Mouse (Mus musculus) thymus, adult 2 months (tissue): ENCODE results near the gene Cidec. TPM values are rescaled to one million over a fixed set of nuclear protein-coding genes. Genes with fewer than 3 reads are reported as not detected.
A peak's percentile ranks its signal among the peaks of the same experiment; 100 is the strongest.

Experiments
- DNase-seq: peaks from one replicate; pipeline ENCODE4 v3.0.0; 2021
- H3K27ac ChIP-seq: fragments of 200-500 bp; 2 replicates; pipeline ENCODE4 v1.5.1; 2012; ENCODE audit warnings: low read length, control low read depth; ENCODE audit not compliant: control insufficient read depth, insufficient read depth
- H3K27me3 ChIP-seq: fragments of 200-500 bp; 2 replicates; pipeline ENCODE4 v1.6.1; 2012; ENCODE audit warnings: mild to moderate bottlenecking, low read length, moderate library complexity, mixed read lengths; ENCODE audit not compliant: control insufficient read depth, insufficient read depth
- H3K36me3 ChIP-seq: fragments of 200-500 bp; 2 replicates; pipeline ENCODE4 v1.6.1; 2012; ENCODE audit warnings: mild to moderate bottlenecking, low read length, moderate library complexity; ENCODE audit not compliant: control insufficient read depth, insufficient read depth
- H3K4me1 ChIP-seq: fragments of 200-500 bp; replicated peaks from 2 replicates; pipeline ENCODE4 v1.6.1; 2012; ENCODE audit warnings: low read length; ENCODE audit not compliant: control insufficient read depth, insufficient read depth
- H3K4me3 ChIP-seq: fragments of 200-500 bp; 2 replicates; pipeline ENCODE4 v1.5.1; 2012; ENCODE audit warnings: mild to moderate bottlenecking, low read length, control low read depth, moderate library complexity; ENCODE audit not compliant: control insufficient read depth, insufficient read depth
- CTCF ChIP-seq: fragments of 200-500 bp; IDR thresholded peaks from 2 replicates; pipeline ENCODE4 v1.5.1; 2012; ENCODE audit warnings: mild to moderate bottlenecking, control low read depth, low read length, moderate library complexity, borderline replicate concordance; ENCODE audit not compliant: control insufficient read depth, poor library complexity, insufficient read depth; ENCODE audit errors: extremely low read depth
- POLR2A ChIP-seq: fragments of 200-500 bp; IDR thresholded peaks from 2 replicates; pipeline ENCODE4 v1.6.1; 2012; ENCODE audit warnings: mild to moderate bottlenecking, low read length, control low read depth, moderate library complexity; ENCODE audit not compliant: control insufficient read depth, poor library complexity, insufficient read depth; ENCODE audit errors: extremely low read depth
- WGBS: fragments of 180-500 bp; shearing (Covaris S2); methylation state at CpG from one replicate; pipeline ENCODE4 v1.1.7; 2018; 5-methylcytosine and 5-hydroxymethylcytosine counted together
- polyA plus RNA-seq: library from polyadenylated mRNA; depleted of rRNA; stranded (reverse); fragments of >200 nt; gene quantifications from 2 replicates; pipeline ENCODE4 v1.2.3, GENCODE M21; 2012

The Cidec gene
- polyA plus RNA-seq, 1 experiment: 103 TPM

DNA sequence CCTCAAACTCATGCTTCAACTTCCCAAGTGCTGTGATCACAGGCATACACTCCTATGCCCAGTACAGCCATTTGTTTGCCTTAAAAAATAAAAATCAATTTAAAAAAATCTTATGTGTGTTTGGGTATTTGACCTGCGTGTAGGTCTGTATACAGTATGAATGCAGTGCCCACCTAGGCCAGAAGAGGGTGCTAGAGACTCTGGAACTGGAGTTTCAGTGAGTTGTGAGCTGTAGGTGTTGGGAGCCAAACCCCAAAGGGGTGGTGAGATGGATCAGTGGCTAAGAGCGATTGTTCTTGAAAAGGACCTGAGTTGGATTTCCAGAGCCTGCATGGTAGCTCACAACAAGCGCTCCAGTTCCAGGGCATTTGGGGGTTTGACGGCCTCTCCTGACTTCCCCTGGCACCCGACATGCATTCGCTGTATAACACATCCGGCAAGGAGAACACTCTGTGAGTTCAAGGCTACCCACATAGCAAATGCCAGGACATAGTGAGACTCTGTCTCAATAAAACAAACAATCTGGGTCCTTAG, 5.7 kb upstream of the Cidec start:
- H3K27me3 ChIP-seq: no peaks in the 10 kb centered on the region
- WGBS: 60% methylated on average over 7 of the region's 7 CpGs
- peak; percentile 81 for DNase-seq
- peaks cover 6% of the 10 kb centered on the region for H3K4me1 ChIP-seq
- H3K36me3 ChIP-seq: no peaks in the 10 kb centered on the region
- no peak overlapping the region for H3K4me3 ChIP-seq
- TF ChIP-seq POLR2A (no peak), CTCF (no peak)
- no peak overlapping the region for H3K27ac ChIP-seq

DNA sequence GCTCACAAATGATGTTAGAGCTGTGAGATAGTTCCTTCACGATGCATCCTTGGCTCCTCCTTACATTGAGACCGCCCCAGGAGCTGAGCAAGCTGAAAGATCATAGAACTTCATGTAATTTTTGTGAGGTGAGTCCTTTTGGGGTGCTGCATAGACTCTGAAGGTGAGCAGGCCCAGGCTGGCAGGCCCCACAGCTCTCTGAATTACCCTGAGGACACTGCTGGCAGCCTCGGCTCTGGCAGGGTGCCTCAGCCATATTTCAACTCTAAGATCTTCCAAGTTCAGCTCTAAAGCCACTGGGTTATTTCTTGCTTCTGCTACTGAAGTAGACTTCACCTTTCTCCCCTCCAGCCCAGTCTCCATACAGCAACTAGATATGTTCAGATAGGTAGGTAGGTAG, 5.1 kb upstream of the Cidec start:
- Histone ChIP-seq H3K4me3 (no peak overlapping the region), H3K27ac (no peak overlapping the region), H3K36me3 (no peaks in the 10 kb centered on the region), H3K27me3 (no peaks in the 10 kb centered on the region), H3K4me1 (peaks cover 6% of the 10 kb centered on the region)
- whole genome bisulfite sequencing: 89% methylated on average over 3 of the region's 3 CpGs
- TF ChIP-seq POLR2A (no peak), CTCF (no peak)
- DNase-seq: no peak

DNA sequence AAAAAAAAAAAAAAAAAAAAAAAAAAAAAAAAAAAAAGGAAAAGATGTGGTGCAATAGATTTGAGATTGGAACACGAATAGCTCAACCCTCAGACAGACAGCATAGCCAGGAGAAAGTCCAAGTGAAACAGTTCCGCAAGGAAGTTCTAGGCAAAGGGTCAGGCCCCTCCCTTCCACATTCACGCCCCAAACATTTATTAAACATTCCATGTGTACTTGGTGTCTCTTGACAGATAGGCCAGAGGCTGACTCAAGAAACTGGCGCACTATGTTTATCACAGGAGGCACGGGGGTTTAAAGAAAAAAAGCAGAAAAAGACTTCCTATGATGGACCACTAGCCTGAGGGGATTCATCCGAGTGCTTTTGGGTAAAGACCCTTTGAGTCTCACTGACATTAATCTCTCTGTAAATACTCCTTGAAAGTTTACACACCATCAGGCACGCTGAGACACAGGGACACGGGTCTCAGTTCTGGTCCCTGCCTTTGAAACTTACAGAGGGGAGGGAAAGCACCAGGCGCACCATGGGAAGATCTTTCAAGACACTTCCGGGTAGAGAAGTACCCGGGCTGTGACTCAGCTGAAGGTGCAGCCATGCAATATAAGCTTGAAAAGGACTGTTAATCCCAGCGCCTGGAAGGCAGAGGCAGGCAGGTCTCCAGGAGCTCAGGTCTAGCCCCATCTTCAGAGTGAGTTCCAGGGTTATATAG, 3.3 kb upstream of the Cidec start:
- no peak for DNase-seq
- Histone ChIP-seq H3K27ac (no peak overlapping the region), H3K27me3 (no peaks in the 10 kb centered on the region), H3K4me1 (peaks cover 6% of the 10 kb centered on the region), H3K36me3 (no peaks in the 10 kb centered on the region), H3K4me3 (no peak overlapping the region)
- 63% methylated on average over 12 of the region's 12 CpGs for WGBS
- TF ChIP-seq POLR2A (no peak), CTCF (no peak)

DNA sequence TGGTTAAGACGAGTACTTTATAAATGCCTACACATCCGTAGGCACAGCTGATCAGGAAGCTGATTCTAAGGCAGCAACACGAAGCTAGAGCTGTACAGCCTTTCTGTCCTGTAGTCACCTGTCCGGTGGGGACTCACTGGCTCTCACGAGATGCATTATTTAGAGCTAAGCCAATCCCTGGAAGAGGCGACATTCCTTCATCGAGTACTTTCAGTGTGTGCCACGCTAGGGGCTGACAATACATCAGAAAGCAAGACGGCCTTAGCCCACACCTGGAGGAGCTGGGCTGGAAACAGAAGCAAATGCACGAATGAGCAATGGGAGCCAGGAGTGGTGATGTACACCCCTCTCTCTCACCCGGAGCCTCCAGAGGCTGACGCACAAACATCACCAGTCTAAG, 1.6 kb upstream of the Cidec start:
- Histone ChIP-seq H3K27me3 (no peaks in the 10 kb centered on the region), H3K4me1 (no peaks in the 10 kb centered on the region), H3K36me3 (no peaks in the 10 kb centered on the region), H3K4me3 (no peak overlapping the region), H3K27ac (no peak overlapping the region)
- no peak for TF ChIP-seq POLR2A
- TF ChIP-seq CTCF: no peak
- DNase-seq: no peak
- 88% methylated on average over 12 of the region's 12 CpGs for WGBS

DNA sequence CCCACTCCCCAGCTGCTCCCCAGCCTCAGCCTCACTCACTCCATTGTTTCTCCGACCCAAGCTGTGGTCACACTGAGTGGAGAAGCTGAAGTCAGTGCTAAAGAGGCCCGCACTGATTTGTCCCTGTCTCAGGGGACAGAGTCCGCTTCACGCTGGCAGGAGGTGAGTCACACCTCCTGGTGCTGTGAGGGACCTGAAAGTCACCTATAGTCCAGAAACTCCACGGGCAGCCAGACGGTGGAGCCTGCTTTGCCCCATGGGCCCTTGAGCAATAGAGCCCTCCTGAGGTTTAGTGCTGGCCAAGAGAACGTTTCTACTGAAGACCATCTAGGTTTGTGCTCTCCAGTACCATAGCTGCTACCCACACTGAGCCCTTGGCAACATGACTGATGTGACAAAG, 869 bp downstream of the Cidec start:
- H3K36me3 ChIP-seq: no peaks in the 10 kb centered on the region
- DNase-seq: no peak
- H3K27ac ChIP-seq: no peak overlapping the region
- H3K27me3 ChIP-seq: no peaks in the 10 kb centered on the region
- no peak overlapping the region for H3K4me3 ChIP-seq
- TF ChIP-seq POLR2A: no peak
- no peak for TF ChIP-seq CTCF
- WGBS: 86% methylated on average over 7 of the region's 7 CpGs
- no peaks in the 10 kb centered on the region for H3K4me1 ChIP-seq

DNA sequence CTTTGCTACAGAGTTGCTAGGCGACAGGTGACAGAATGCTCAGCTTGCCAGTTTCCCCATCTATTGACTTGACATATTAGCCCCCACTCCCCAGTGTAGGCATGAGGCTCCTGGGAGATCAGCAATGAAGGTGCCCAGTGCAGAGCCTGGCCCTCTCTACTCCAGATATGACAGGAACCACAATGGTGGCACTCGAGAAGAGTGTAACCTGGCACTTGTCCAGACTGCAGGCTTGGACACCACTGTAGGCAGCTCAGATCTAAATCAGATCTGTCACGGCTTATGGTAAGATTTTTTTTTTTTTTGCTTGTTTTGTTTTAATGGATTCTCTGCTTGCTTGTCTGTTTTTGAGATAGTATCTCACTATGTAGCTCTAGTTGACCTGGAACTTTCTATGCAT, 1.9 kb downstream of the Cidec start:
- Histone ChIP-seq H3K4me1 (no peaks in the 10 kb centered on the region), H3K27me3 (no peaks in the 10 kb centered on the region), H3K36me3 (no peaks in the 10 kb centered on the region), H3K27ac (no peak overlapping the region), H3K4me3 (no peak overlapping the region)
- 79% methylated on average over 3 of the region's 3 CpGs for WGBS
- DNase-seq: no peak
- no peak for TF ChIP-seq POLR2A
- no peak for TF ChIP-seq CTCF

DNA sequence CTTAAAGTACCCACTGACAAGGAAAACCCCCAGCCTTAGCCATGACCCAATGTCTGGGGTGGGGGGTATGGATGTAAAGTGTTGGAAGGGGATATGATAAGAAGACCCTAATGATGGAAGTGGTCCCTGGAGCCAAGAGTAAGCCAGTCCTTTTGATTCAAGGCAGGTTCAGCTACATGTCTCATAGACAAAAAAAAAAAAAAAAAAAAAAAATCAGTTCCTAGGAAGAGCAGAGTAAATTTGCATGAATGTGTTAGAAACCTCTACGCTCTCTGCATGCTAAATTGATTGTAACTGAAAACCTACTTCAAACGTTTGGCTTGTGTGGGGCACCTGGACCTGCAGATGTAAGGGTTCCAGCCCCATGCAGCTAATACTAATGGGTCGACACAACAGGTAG, 3.8 kb downstream of the Cidec start:
- TF ChIP-seq CTCF (no peak), POLR2A (no peak)
- H3K27me3 ChIP-seq: no peaks in the 10 kb centered on the region
- 74% methylated on average over 3 of the region's 3 CpGs for WGBS
- H3K27ac ChIP-seq: no peak overlapping the region
- no peak overlapping the region for H3K4me3 ChIP-seq
- H3K4me1 ChIP-seq: no peaks in the 10 kb centered on the region
- no peak for DNase-seq
- H3K36me3 ChIP-seq: no peaks in the 10 kb centered on the region
